Mouse (Mus musculus): ENCODE measurements around the gene Arid3a.
A peak's percentile ranks its signal among the peaks of the same experiment; 100 is the strongest.

The Arid3a gene

DNA sequence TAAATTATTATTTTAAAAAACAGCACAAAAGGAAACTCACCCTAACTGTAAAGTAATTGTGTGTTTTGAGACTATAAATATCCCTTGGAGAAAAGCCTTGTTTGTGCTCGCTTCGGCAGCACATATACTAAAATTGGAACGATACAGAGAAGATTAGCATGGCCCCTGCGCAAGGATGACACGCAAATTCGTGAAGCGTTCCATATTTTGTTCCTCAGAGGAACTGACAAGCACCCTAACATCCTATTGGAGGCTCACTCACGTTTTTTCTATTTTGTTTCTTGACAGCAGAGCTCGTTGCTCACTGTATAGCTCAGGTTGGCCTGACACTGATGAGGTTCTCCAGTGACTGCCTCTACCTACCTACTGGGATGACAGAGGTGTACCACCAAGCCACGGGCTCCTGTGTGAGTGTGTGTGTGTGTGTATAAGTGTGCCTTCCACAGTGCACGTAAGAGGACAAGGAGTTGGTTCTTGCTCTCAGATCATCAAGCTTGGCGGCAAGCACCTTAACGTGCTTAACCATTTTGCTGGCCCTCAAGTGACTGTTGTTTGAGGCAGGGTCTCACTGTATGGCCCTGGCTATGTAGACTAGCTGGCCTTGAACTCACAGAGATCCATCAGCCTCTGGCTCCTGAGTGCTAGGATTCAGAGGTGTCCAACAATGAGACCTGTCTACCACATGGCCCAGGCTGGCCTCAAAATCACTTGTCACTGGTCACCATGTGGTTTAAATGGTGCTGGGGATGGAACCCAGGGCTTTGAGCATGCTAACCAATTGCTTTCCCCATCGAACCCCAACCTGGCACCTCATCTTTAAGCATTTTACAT is 17.5 kb upstream of the Arid3a start:
- peak; percentile 48 to 58 for DNase-seq

DNA sequence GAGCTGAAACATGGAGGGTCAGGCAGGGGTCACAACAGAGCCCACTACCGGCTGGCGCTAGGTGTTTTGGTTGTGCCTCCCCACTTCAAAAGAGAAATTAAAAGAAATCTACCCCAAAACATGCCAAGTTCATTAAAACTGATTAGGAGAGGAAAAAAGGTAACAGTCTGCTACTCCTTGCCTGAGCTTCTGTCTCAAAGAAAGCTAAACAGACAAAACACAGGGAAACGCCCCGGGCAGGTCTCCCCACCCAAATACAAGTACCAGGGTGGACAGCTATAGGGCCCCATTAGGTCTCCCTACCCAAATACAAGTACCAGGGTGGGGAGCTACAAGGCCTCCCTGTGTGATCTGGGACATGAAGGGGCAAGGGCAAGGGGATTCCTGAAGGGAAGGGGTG is 16.3 kb upstream of the Arid3a start, which contains the start of gene Gm26602:
TSS of gene Gm26602 (plus strand) at position 301 of the 400 bp plus-strand sequence.
- DNase-seq = no peak

GRCm38 (mm10) chr10:79912412-79912811 is 14.4 kb upstream of the Arid3a start:
- no peak for DNase-seq

DNA sequence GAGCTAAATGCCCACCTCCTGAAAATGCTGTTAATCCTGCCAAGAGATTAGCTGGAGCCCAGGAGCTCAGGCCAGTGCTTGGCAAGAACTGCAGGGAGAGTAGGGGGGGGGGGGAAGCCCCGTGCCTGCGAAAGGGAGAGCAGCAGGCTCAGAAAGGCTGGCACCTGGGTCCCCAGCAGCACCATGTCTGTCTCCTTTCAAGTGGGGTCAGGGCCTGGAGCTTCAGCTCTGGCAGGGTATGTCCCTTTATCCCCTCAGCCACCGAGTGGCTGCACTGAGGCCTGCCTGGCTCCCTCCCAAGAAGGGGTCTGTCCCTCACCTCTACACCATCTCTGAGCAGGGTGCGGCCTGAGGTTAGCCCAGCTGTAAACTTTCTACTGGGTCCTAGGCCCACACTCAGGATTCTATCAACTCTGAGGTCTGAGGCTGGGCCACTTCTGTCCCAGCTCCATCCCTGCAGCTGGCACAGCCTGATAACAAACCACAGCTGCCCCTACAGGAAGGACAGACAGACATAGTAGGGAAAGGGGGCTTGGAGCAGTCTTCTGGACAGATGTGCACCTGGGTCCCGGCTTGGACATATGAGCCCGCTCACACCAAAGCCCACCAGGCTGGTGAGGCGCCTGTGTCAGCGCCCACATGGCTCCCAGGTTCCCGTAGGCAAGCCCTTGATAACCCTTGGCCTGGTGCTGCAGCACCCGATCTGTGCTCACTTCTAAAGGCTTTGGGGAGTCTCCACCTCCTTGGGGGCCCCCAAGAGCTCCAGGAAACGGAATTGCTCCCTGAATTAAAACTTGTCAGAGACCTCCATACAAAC is 12.5 kb upstream of the Arid3a start:
- DNase-seq = no peak

- no peak for DNase-seq
Measured at GRCm38 (mm10) chr10:79914948-79915596, 11.8 kb upstream of the Arid3a start.

DNA sequence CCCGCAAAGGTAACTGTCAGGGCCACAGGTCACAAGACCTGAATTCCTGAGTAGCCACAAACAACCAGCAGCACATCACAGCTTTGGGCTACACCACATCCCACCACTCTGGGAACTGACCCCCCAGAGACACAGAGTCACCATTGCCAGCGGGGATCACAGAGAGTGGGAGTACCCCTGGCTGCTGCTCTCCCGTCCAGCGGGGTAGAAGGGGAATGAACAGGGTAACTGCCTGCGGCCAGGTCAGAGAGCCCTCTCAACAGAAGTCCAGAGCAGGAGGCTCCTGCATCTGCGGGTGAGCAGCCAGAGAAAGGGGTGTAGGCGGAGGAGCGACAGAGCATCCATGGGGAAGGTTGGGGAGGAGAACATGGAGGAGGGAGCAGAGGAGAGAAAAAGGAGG is 10.8 kb upstream of the Arid3a start:
- peak in 1 of 2 experiments; percentile 40 for DNase-seq

DNA sequence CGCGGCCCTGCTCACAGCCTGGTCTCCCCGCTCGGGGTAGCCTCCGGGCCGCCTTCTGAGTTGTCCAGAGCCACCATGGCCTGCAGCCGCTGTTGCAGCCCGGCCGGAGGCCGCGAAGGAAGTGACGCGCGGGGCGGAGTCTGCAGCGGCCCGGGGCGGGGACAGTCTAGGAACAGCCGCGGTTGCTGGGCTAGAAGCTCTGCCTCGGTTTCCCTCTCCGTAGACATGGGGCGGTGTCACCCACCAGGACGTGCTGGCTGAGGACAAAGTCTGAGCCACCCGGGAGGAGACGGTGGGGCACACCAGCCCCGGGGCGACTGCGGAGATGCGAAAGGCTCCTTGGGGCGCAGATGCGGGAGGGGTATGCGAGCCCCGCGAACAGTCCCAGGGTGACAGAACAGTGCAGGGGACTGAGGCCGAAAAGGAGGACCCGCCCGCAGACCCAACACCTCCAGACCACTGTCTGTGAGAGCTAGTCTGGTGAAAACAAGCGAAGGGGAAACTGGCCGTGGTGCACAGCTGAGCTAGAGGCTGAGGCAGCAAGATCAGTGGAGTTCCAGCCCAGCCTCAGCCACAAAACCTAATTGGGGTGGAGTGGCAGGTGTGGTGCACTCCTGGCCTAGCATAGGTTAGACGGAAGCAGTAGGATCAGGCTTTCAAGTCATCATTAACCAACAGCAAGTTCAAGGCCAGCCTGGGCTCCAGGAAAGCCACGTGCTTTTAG is 9.9 kb upstream of the Arid3a start, which contains the start of gene Kiss1r:
TSS of gene Kiss1r (plus strand) at position 164 of the 724 bp plus-strand sequence.
- DNase-seq = peak; percentile 90 to 93

GRCm38 (mm10) chr10:79917532-79918100 is 9.2 kb upstream of the Arid3a start:
- no peak for DNase-seq

GRCm38 (mm10) chr10:79918231-79919078 is 8.4 kb upstream of the Arid3a start:
- peak; percentile 54 to 56 for DNase-seq

DNA sequence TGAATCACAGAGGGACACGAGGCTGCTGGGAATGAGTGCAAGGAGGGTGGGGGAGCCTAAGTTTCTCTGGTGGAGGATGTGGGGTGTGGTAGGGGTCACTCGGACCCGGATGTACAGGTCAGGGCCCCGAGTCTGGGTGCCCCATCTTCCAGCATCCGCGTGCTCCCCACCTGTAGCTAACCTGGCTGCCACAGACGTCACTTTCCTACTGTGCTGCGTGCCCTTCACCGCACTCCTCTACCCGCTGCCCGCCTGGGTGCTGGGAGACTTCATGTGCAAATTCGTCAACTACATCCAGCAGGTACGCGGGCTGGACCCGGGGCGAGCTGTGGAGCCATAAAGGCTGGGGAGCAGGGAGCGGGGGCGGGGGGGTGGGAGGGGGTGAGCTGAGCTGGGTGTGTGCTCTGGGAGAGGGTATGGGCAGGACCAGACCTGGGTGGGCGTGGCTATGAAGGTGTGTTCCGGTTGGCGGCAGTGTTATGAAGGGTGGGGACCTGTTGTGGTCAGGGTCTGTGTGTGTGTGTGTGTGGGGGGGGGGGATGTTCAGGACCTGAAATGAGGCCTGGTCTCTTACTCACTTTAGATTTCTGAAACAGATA is 7.5 kb upstream of the Arid3a start:
- DNase-seq = no peak

DNA sequence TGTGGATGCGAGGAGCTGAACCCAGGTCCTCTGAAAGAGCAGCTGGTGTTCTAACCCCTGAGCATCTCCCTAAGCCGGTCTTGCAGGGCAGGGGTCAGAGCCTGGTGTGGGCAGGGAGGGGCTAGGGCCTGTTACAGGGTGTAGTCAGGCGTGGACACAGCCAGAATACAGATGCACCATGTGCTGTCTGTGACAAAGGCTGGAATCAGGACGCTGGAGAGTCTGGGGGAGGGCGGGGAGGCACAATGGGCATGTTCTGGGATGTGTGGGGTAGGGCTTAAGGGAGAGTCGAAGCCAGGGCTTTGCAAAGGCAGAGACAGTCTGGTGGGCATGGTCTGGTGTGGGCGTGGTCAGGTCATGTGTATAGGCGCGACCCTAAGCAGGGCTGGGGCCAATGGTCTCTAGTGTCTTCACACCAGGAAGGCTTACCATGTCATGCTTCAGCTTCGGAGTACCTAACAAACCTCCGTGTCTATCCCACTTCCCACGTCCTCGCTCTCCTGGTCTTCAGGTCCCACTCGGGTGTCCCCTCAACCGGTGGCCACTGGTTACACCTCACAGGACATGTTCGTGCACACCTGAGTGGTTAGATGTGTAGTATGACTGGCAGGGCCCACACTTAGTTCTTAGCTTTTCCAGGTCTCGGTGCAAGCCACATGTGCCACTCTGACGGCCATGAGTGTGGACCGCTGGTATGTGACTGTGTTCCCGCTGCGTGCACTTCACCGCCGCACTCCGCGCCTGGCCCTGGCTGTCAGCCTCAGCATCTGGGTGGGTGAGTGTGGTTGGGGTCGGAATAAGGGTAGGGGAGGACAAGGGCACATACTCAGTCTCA is 6.6 kb upstream of the Arid3a start:
- DNase-seq = no peak

DNA sequence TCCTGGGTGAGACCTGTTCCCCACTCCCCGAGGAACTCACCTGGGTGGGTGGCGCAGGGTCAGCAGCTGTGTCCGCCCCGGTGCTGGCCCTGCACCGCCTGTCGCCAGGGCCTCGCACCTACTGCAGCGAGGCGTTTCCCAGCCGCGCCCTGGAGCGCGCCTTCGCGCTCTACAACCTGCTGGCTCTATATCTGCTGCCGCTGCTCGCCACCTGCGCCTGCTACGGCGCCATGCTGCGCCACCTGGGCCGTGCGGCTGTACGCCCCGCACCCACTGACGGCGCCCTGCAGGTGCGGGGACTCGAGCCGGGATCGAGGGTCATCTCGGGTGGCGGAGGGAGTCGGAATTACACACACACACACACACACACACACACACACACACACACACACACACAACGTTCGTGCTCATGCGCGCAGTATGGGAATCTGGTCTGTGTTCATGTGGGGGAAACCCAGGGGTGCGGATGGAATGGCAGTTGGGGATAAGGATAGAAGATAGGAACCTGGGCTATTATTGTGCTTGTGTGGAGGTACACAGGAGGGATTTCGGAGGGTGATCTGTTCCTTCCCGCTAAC is 5.8 kb upstream of the Arid3a start, which contains the start of gene R3hdm4:
TSS of gene R3hdm4 (minus strand) at position 251 of the 578 bp plus-strand sequence.
- DNase-seq = peak in 1 of 2 experiments; percentile 50

GRCm38 (mm10) chr10:79921572-79921971 is 5.3 kb upstream of the Arid3a start:
- DNase-seq = peak in 1 of 2 experiments; percentile 56

DNA sequence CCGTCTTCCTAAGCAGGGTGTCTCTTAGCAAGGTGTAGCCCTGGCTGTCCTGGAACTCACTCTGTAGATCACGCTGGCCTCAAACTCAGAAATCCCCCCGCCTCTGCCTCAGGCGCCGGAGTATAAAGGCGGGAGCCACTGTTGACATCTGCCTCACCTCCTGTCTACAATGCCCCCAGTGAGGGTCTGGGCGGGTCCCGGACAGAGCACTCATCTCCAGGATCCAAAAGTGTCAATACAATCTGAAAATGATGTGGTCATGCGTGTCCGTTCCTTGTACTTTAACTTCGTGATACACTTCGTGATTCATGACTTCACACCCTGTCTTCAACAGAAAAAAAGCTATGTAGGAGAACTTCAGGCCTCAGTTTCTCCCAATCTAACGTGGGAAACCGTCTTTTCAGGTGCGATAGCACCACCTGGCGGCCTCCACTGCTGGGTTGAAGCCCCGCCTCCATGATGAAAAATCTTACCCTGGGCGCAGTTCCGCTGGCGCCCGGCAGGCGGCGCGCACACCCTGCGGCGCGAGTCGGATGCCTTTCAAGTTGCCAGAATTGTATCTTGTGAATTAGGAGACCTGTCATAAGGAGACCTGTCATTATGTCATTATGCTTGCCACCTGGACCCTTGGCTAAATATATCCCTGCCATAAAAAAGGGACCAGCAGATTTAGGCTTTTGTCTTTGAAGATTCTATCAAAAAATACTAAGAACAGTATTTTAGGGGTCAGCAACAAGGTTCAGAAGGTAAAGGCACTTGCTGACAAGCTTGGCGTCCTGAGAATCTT is 1.7 kb upstream of the Arid3a start:
- peak; percentile 88 to 99 for DNase-seq

DNA sequence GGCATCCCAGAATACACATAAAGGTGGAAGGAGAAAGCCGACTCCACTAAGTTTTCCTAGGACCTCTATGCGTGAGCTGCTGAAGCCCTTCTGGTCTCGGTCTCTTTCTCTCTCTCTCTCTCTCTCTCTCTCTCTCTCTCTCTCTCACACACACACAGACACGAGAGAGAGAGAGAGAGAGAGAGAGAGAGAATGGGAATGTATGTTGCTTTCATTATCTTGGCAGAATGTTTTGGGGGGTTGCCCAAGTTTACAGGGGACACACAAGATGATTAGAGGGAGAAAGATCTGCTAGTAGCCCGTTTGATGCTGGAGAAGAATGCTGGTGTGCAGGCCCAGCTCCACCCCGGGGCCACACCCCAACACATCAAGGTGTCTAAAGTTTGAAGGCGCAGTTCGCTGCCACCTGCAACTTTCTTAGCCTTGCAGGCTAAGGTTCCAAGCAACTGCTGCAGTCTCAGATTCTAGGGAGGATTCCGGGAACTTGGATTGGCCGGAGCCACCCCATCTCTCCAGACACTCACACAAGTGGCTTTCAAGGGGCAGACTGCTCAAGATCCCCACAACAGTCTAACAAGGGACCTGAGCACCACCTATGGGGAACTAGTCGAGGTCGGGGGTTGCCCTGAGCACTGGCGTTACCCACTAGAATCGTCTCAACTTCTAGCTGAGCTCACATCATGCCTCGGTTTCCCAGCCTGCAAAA is 905 bp upstream of the Arid3a start:
- no peak for DNase-seq

DNA sequence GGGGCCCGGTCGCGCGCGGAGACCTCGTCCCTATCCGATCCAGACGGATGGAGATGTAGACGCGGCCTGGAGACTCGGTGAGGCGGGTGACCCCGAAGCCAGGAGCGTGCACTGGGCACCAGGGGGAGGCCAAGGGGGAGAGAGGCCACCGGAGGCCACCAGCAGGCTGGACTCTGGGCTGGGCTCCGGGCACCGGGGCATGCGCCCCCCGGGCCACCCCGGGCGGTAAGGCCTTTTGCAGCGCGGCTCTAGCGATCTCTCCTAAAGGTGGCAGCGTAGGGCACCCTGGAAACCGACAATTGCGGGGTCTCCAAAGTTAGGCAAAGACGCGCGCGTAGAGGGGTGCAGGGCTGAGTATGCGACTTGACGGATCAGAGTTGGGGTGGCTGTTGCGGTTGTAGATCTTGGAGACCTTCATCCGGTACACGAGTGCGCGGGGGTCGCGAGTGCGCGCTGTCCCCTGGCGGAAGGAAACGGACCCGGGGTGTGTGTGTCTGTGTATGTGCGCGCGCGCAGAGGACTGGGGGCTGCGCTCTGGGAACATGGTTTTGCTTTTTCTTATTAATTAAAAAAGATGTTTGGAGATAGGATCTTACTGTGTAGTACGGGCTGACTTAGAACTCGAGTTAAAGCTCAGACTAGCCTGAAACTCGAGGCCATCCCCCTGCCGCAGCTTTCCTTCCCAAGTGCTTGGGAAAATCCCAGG is 634 bp downstream of the Arid3a start:
- peak; percentile 52 to 63 for DNase-seq

Data from cerebellum, adult 18-20 months (tissue).